In genomic region chr7:118604842-118605241, GRCm38 (mm10) we compare ENCODE assay signal across 22 mouse cellular contexts. TPM values are rescaled to one million over a fixed set of nuclear protein-coding genes. Genes with fewer than 3 reads are reported as not detected.
DNase-seq lines count a peak whose midpoint lies in the region; ATAC-seq lines count a peak whose summit lies in the region.
"Had no signal": no experiment of that assay in that cellular context is flagged by ENCODE, and none has a peak within 500 bp of the region (broad histone marks: within the 10 kb centered on the region; RNA-seq: fewer than 3 reads in every experiment).

No protein-coding gene starts in this region.

- no peak overlapping the region for H3K27ac ChIP-seq in kidney, embryonic 15.5 days
- H3K27ac ChIP-seq: embryonic facial prominence, embryonic 12.5 days; hindbrain, postnatal 0 days; macrophage; neural tube, embryonic 15.5 days had no signal

- no peak overlapping the region for H3K4me3 ChIP-seq in kidney, embryonic 15.5 days (replicated peaks)
- H3K4me3 ChIP-seq: embryonic facial prominence, embryonic 12.5 days; neural tube, embryonic 15.5 days had no signal

- DNase-seq in adrenal gland, adult 2 months: peak; percentile 6
- DNase-seq in adrenal gland, postnatal 25 days: no peak
- DNase-seq in kidney, postnatal 25 days: peak; percentile 56 to 70
- DNase-seq in lung, postnatal 36 days: peak; percentile 78
- no peak for DNase-seq in cerebellum, postnatal 14 days
- no peak for DNase-seq in liver
- DNase-seq in gastrocnemius, postnatal 14 days: no peak
- DNase-seq: cerebellum, adult 11 months; layer of hippocampus, postnatal 36 days; retina, postnatal 1 day; thymus, postnatal 14 days had no signal

- no peak for ATAC-seq in kidney, embryonic 15.5 days (replicated peaks; ENCODE audit: low FRiP score)
- ATAC-seq: CD4-positive, CD25-positive, alpha-beta regulatory T cell, adult 4 months; forebrain, embryonic 16.5 days; hindbrain, postnatal 0 days had no signal

- 80% methylated on average over 8 of the region's 8 CpGs for WGBS in kidney, embryonic 15.5 days

- intact Hi-C loops in gastrocnemius, postnatal 14 days (cut with DNase I; ENCODE audit: low total_unique reads): no loop called here

- H3K4me1 ChIP-seq in kidney, embryonic 15.5 days: no peaks in the 10 kb centered on the region
- H3K4me1 ChIP-seq: embryonic facial prominence, embryonic 12.5 days; neural tube, embryonic 15.5 days had no signal

- H3K9me3 ChIP-seq in kidney, embryonic 15.5 days (replicated peaks): no peaks in the 10 kb centered on the region
- H3K9me3 ChIP-seq: embryonic facial prominence, embryonic 12.5 days; G1E; neural tube, embryonic 15.5 days had no signal

- no peak overlapping the region for H3K9ac ChIP-seq in kidney, embryonic 15.5 days
- H3K9ac ChIP-seq: embryonic facial prominence, embryonic 12.5 days; neural tube, embryonic 15.5 days had no signal

- H3K27me3 ChIP-seq in kidney, embryonic 15.5 days: peaks cover 3% of the 10 kb centered on the region; the same call in 1 of the 2 replicates
- H3K27me3 ChIP-seq: embryonic facial prominence, embryonic 12.5 days; neural tube, embryonic 15.5 days had no signal

- H3K4me2 ChIP-seq in kidney, embryonic 15.5 days: no peak overlapping the region
- H3K4me2 ChIP-seq: embryonic facial prominence, embryonic 12.5 days; midbrain, embryonic 11.5 days; neural tube, embryonic 15.5 days had no signal

- H3K36me3 ChIP-seq in kidney, embryonic 15.5 days: no peaks in the 10 kb centered on the region
- H3K36me3 ChIP-seq: embryonic facial prominence, embryonic 12.5 days; G1E; neural tube, embryonic 15.5 days had no signal

RNA-seq across cellular contexts. Expression of gene Tmc5, which starts 7.7 kb away (rescaled TPM):
- not detected for total RNA-seq in adrenal gland, adult 2 months (2021)
- polyA plus RNA-seq in adrenal gland, adult 2 months (2012; rRNA removed): 0.04 and 0.08 TPM in 2 replicates
- 0.33 TPM in 1 of 2 replicates, not detected in the other for total RNA-seq in adrenal gland, postnatal 25 days (2021)
- polyA plus RNA-seq in kidney, embryonic 15.5 days (2015; fragmentation: Nextera tagmentation; extraction: Ambion mirVana): 0.13 and 0.37 TPM in 2 replicates
- under 1 TPM; 0.13 to 0.53 TPM for total RNA-seq in gastrocnemius, postnatal 14 days (2021)
- total RNA-seq: granulocyte monocyte progenitor cell, adult 5-6 weeks; hematopoietic stem cell, adult 5-6 weeks had no signal
- polyA plus RNA-seq: CD4-positive, CD25-positive, alpha-beta regulatory T cell, adult 4 months; G1E; macrophage had no signal

RNA-seq across cellular contexts. Expression of gene Tmc7, which starts 20.3 kb away (rescaled TPM):
- total RNA-seq in adrenal gland, adult 2 months (2021): under 1 TPM; 0.69 TPM
- 0.20 TPM in 2 replicates for polyA plus RNA-seq in adrenal gland, adult 2 months (2012; rRNA removed)
- total RNA-seq in adrenal gland, postnatal 25 days (2021): 0.52 TPM in 1 of 2 replicates, not detected in the other
- polyA plus RNA-seq in kidney, embryonic 15.5 days (2015; fragmentation: Nextera tagmentation; extraction: Ambion mirVana): 1.9 and 2.3 TPM in 2 replicates
- 1 to 10 TPM; 7.8 to 8.7 TPM for total RNA-seq in gastrocnemius, postnatal 14 days (2021)
- total RNA-seq: G1E; hematopoietic stem cell, adult 5-6 weeks had no signal
- polyA plus RNA-seq: CD4-positive, CD25-positive, alpha-beta regulatory T cell, adult 4 months; G1E; macrophage had no signal

Comparison
In these comparisons a context has a peak if more than half of its experiments do, and no peak if none do; other contexts are left out.
1. DNase-seq: peak in adrenal gland, adult 2 months (single experiment), kidney, postnatal 25 days (2 of 2) and lung, postnatal 36 days (single experiment); none in adrenal gland, postnatal 25 days (single experiment), cerebellum, postnatal 14 days (0 of 2), liver (single experiment) and gastrocnemius, postnatal 14 days (single experiment).